Mouse (Mus musculus) thymus, adult 2 months (tissue): ENCODE results near the gene Ggt1.

Source experiments
- CTCF ChIP-seq: fragments of 200-500 bp; IDR thresholded peaks from 2 replicates; pipeline ENCODE4 v1.5.1; 2012; ENCODE audit warnings: mild to moderate bottlenecking, control low read depth, low read length, moderate library complexity, borderline replicate concordance; ENCODE audit not compliant: control insufficient read depth, poor library complexity, insufficient read depth; ENCODE audit errors: extremely low read depth
- POLR2A ChIP-seq: fragments of 200-500 bp; IDR thresholded peaks from 2 replicates; pipeline ENCODE4 v1.6.1; 2012; ENCODE audit warnings: mild to moderate bottlenecking, low read length, control low read depth, moderate library complexity; ENCODE audit not compliant: control insufficient read depth, poor library complexity, insufficient read depth; ENCODE audit errors: extremely low read depth

- TF ChIP-seq CTCF (no peak), POLR2A (no peak)
These were observed 31.1 kb upstream of the Ggt1 start for GRCm38 (mm10) chr10:75530322-75530721.
